Mouse (Mus musculus) E14TG2a.4 (cell line): Measurements from ENCODE around the gene Cd209g.
"Not testable (repeated sequence)": the region's sequence is repeated elsewhere in the genome, so short reads cannot be mapped to it uniquely, and the experiment has no call there.

ENCODE experiments used
- H3K27me3 ChIP-seq: 2 replicates; pipeline ENCODE4 v1.6.1; 2014; ENCODE audit warnings: low read length, control low read depth; ENCODE audit not compliant: insufficient read depth
- H3K36me3 ChIP-seq: 2 replicates; pipeline ENCODE4 v1.6.1; 2014; ENCODE audit warnings: low read length, control low read depth; ENCODE audit not compliant: insufficient read depth
- H3K4me1 ChIP-seq: replicated peaks from 2 replicates; pipeline ENCODE4 v1.6.1; 2014; ENCODE audit warnings: low read depth, low read length, control low read depth
- H3K4me3 ChIP-seq: replicated peaks from 2 replicates; pipeline ENCODE4 v1.5.1; 2014; ENCODE audit warnings: mild to moderate bottlenecking, low read length
- H3K9me3 ChIP-seq: 2 replicates; pipeline ENCODE4 v1.6.1; 2014; ENCODE audit warnings: low read length, control low read depth
- CTCF ChIP-seq: conservative IDR thresholded peaks from 2 replicates; pipeline ENCODE4 v1.5.1; 2014; ENCODE audit warnings: low read length
- NANOG ChIP-seq: IDR thresholded peaks from 2 replicates; pipeline ENCODE4 v1.6.1; 2014; ENCODE audit warnings: borderline replicate concordance, low read length, mixed read lengths
- POU5F1 ChIP-seq: IDR thresholded peaks from 2 replicates; pipeline ENCODE4 v1.6.1; 2014; ENCODE audit warnings: low read length, borderline replicate concordance

Cd209g gene

GRCm38 (mm10) chr8:4133798-4134197 lies at the start of gene Cd209g:
Gene Cd209g, plus strand, starts transcription at chr8:4134098.
- Histone ChIP-seq H3K36me3 (no peaks in the 10 kb centered on the region), H3K4me3 (no peak within 1 kb of the TSS), H3K27me3 (peaks cover 12% of the 10 kb centered on the region), H3K4me1 (no peaks in the 10 kb centered on the region), H3K9me3 (no peaks in the 10 kb centered on the region)
- TF ChIP-seq POU5F1: no peak
- no peak for TF ChIP-seq CTCF
- no peak for TF ChIP-seq NANOG

- H3K27me3 ChIP-seq, H3K36me3 ChIP-seq, H3K4me1 ChIP-seq: not testable (repeated sequence)
- Histone ChIP-seq H3K4me3 (peak overlapping the region; percentile 35; the same call in 1 of the 2 replicates), H3K9me3 (peaks cover 10% of the 10 kb centered on the region; the same call in 1 of the 2 replicates)
These were observed 46.6 kb upstream of the Cd209g start for GRCm38 (mm10) chr8:4087180-4087722.

GRCm38 (mm10) chr8:4088514-4088913 lies 45.4 kb upstream of the Cd209g start:
- H3K9me3 ChIP-seq: peaks cover 15% of the 10 kb centered on the region

DNA sequence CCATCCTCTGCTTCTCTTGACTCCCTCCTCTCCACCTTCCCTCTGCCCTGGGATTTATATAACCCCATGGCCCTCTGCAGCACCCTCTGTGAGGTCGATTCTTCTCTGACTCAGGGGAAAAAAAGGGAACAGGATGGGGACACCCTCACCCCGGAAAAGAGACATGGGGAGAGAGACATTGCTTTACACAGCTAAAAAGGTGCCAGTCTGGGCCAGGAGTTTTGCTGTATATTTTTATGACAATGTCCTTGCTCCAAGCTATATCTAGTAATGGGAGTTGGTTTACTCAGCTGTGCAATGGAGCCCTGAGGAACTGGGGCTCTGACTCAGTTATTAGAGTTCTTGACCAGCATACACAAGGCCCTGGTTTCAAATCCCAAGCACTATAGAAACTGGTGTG lies 28.2 kb upstream of the Cd209g start, which contains the start of gene Cd209f:
Gene Cd209f, minus strand, starts transcription at position 101 of the 400 bp plus-strand sequence.
- not testable (repeated sequence) for H3K36me3 ChIP-seq, H3K27me3 ChIP-seq, H3K9me3 ChIP-seq, H3K4me3 ChIP-seq
- peaks cover 18% of the 10 kb centered on the region for H3K4me1 ChIP-seq

More at GRCm38 (mm10) chr8:4088514-4088913, 45.4 kb upstream of the Cd209g start:
- not testable (repeated sequence) for H3K4me1 ChIP-seq, H3K4me3 ChIP-seq, H3K36me3 ChIP-seq, H3K27me3 ChIP-seq

- no peak for TF ChIP-seq NANOG
- no peak for TF ChIP-seq POU5F1
- TF ChIP-seq CTCF: peak; percentile 49
- no peaks in the 10 kb centered on the region for H3K9me3 ChIP-seq
- H3K4me3 ChIP-seq: no peak overlapping the region
These were observed 6.1 kb downstream of the Cd209g start for GRCm38 (mm10) chr8:4139660-4140646.

GRCm38 (mm10) chr8:4141721-4142120 lies 7.8 kb downstream of the Cd209g start:
- H3K9me3 ChIP-seq: no peaks in the 10 kb centered on the region
- H3K4me3 ChIP-seq: no peak overlapping the region
- H3K27me3 ChIP-seq: peaks cover 27% of the 10 kb centered on the region
- H3K4me1 ChIP-seq: peaks cover 4% of the 10 kb centered on the region
- no peaks in the 10 kb centered on the region for H3K36me3 ChIP-seq
- TF ChIP-seq CTCF (peak; percentile 29; the same call in 1 of the 2 replicates), NANOG (no peak)

More at GRCm38 (mm10) chr8:4139660-4140646, 6.1 kb downstream of the Cd209g start:
- Histone ChIP-seq H3K36me3 (no peaks in the 10 kb centered on the region), H3K27me3 (peaks cover 21% of the 10 kb centered on the region), H3K4me1 (no peaks in the 10 kb centered on the region)

DNA sequence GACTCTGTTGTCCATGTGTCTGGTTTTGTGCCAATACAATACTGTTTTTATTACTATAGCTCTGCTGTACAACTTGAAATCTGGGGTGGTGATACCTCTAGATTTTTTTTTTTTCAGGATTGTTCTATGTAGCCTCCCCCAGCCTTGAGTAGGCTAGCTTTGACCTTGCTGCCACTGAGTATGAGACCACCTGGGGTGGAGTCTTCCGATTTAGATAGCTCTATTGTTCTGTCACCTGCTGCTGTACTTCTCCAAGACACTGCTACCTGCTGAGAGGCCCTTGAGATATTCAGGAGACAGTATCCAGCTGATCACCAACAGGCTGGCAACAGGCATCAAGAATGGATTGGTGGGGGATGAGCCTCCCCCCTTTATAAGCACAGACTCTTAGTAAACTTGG lies 13.4 kb downstream of the Cd209g start:
- peak; percentile 95 for TF ChIP-seq NANOG
- TF ChIP-seq CTCF: no peak
- Histone ChIP-seq H3K4me3 (no peak overlapping the region), H3K9me3 (peaks cover 25% of the 10 kb centered on the region), H3K4me1 (peaks cover 20% of the 10 kb centered on the region), H3K36me3 (no peaks in the 10 kb centered on the region), H3K27me3 (peaks cover 17% of the 10 kb centered on the region)

- Histone ChIP-seq H3K4me1 (no peaks in the 10 kb centered on the region; the same call in 1 of the 2 replicates), H3K36me3 (no peaks in the 10 kb centered on the region), H3K4me3 (no peak overlapping the region), H3K9me3 (peaks cover 27% of the 10 kb centered on the region), H3K27me3 (peaks cover 14% of the 10 kb centered on the region)
- TF ChIP-seq POU5F1 (no peak), CTCF (no peak), NANOG (no peak)
These were observed 21.0 kb downstream of the Cd209g start for GRCm38 (mm10) chr8:4154878-4155277.

GRCm38 (mm10) chr8:4162786-4163185 lies 28.9 kb downstream of the Cd209g start:
- no peaks in the 10 kb centered on the region for H3K36me3 ChIP-seq
- H3K4me1 ChIP-seq: peaks cover 22% of the 10 kb centered on the region
- H3K9me3 ChIP-seq: no peaks in the 10 kb centered on the region
- TF ChIP-seq CTCF (no peak), NANOG (no peak), POU5F1 (no peak)
- no peak overlapping the region for H3K4me3 ChIP-seq
- H3K27me3 ChIP-seq: peaks cover 10% of the 10 kb centered on the region
